Mouse (Mus musculus): ENCODE measurements around the gene Psg17.
"Not testable (repeated sequence)": the region's sequence is repeated elsewhere in the genome, so short reads cannot be mapped to it uniquely, and the experiment has no call there.

The Psg17 gene

GRCm38 (mm10) chr7:18821507-18821906 lies at the start of gene Psg17:
Gene Psg17 (minus strand): TSS chr7:18821607.
- H3K27me3 ChIP-seq (ENCODE audit: control insufficient read depth, insufficient read depth, low read length, poor library complexity, severe bottlenecking), result no peaks in the 10 kb centered on the region
- no peak for DNase-seq (ENCODE audit: low read depth, low spot score)
- H3K36me3 ChIP-seq (ENCODE audit: control insufficient read depth, insufficient read depth, low read length, poor library complexity, severe bottlenecking), result no peaks in the 10 kb centered on the region

GRCm38 (mm10) chr7:18871031-18871430 lies 49.6 kb upstream of the Psg17 start, which contains the start of gene Pglyrp1:
Gene Pglyrp1 (plus strand): TSS chr7:18871331.
- not testable (repeated sequence) for H3K36me3 ChIP-seq (ENCODE audit: control insufficient read depth, insufficient read depth, low read length, poor library complexity, severe bottlenecking); DNase-seq (ENCODE audit: low read depth, low spot score); H3K27me3 ChIP-seq (ENCODE audit: control insufficient read depth, insufficient read depth, low read length, poor library complexity, severe bottlenecking)

GRCm38 (mm10) chr7:18868491-18868890 lies 47.1 kb upstream of the Psg17 start:
- 0 out of 2 replicates have a peak, but pooled peaks cover 2% of the 10 kb centered on the region for H3K27me3 ChIP-seq (ENCODE audit: control insufficient read depth, insufficient read depth, low read length, poor library complexity, severe bottlenecking)
- no peak for DNase-seq (ENCODE audit: low read depth, low spot score)
- no peaks in the 10 kb centered on the region for H3K36me3 ChIP-seq (ENCODE audit: control insufficient read depth, insufficient read depth, low read length, poor library complexity, severe bottlenecking)

- Histone ChIP-seq H3K27me3 (ENCODE audit: control insufficient read depth, insufficient read depth, low read length, poor library complexity, severe bottlenecking) (no peaks in the 10 kb centered on the region), H3K36me3 (ENCODE audit: control insufficient read depth, insufficient read depth, low read length, poor library complexity, severe bottlenecking) (no peaks in the 10 kb centered on the region)
- DNase-seq (ENCODE audit: low read depth, low spot score), result no peak
Measured at GRCm38 (mm10) chr7:18862801-18863200, 41.4 kb upstream of the Psg17 start.

GRCm38 (mm10) chr7:18858310-18858916 lies 37.0 kb upstream of the Psg17 start:
- DNase-seq (ENCODE audit: low read depth, low spot score), result no peak
- Histone ChIP-seq H3K36me3 (ENCODE audit: control insufficient read depth, insufficient read depth, low read length, poor library complexity, severe bottlenecking) (no peaks in the 10 kb centered on the region), H3K27me3 (ENCODE audit: control insufficient read depth, insufficient read depth, low read length, poor library complexity, severe bottlenecking) (no peaks in the 10 kb centered on the region)

- no peaks in the 10 kb centered on the region for H3K36me3 ChIP-seq (ENCODE audit: control insufficient read depth, insufficient read depth, low read length, poor library complexity, severe bottlenecking)
- DNase-seq (ENCODE audit: low read depth, low spot score), result no peak
- no peaks in the 10 kb centered on the region for H3K27me3 ChIP-seq (ENCODE audit: control insufficient read depth, insufficient read depth, low read length, poor library complexity, severe bottlenecking)
Measured at GRCm38 (mm10) chr7:18848395-18848794, 27.0 kb upstream of the Psg17 start.

GRCm38 (mm10) chr7:18844811-18845210 lies 23.4 kb upstream of the Psg17 start:
- H3K36me3 ChIP-seq (ENCODE audit: control insufficient read depth, insufficient read depth, low read length, poor library complexity, severe bottlenecking), result no peaks in the 10 kb centered on the region
- no peaks in the 10 kb centered on the region for H3K27me3 ChIP-seq (ENCODE audit: control insufficient read depth, insufficient read depth, low read length, poor library complexity, severe bottlenecking)
- no peak for DNase-seq (ENCODE audit: low read depth, low spot score)

- Histone ChIP-seq H3K36me3 (ENCODE audit: control insufficient read depth, insufficient read depth, low read length, poor library complexity, severe bottlenecking) (no peaks in the 10 kb centered on the region), H3K27me3 (ENCODE audit: control insufficient read depth, insufficient read depth, low read length, poor library complexity, severe bottlenecking) (no peaks in the 10 kb centered on the region)
- DNase-seq (ENCODE audit: low read depth, low spot score), result no peak
Measured at GRCm38 (mm10) chr7:18841174-18841567, 19.8 kb upstream of the Psg17 start.

- Histone ChIP-seq H3K27me3 (ENCODE audit: control insufficient read depth, insufficient read depth, low read length, poor library complexity, severe bottlenecking) (no peaks in the 10 kb centered on the region), H3K36me3 (ENCODE audit: control insufficient read depth, insufficient read depth, low read length, poor library complexity, severe bottlenecking) (no peaks in the 10 kb centered on the region)
- DNase-seq (ENCODE audit: low read depth, low spot score), result peak; percentile 2
Measured at GRCm38 (mm10) chr7:18840386-18841173, 19.2 kb upstream of the Psg17 start.

- DNase-seq (ENCODE audit: low read depth, low spot score), result no peak
- no peaks in the 10 kb centered on the region for H3K27me3 ChIP-seq (ENCODE audit: control insufficient read depth, insufficient read depth, low read length, poor library complexity, severe bottlenecking)
- no peaks in the 10 kb centered on the region for H3K36me3 ChIP-seq (ENCODE audit: control insufficient read depth, insufficient read depth, low read length, poor library complexity, severe bottlenecking)
Measured at GRCm38 (mm10) chr7:18839865-18840264, 18.5 kb upstream of the Psg17 start, which contains the start of gene Mill2. Gene Mill2 (plus strand): TSS chr7:18839966.

- no peak for DNase-seq (ENCODE audit: low read depth, low spot score)
- Histone ChIP-seq H3K36me3 (ENCODE audit: control insufficient read depth, insufficient read depth, low read length, poor library complexity, severe bottlenecking) (no peaks in the 10 kb centered on the region), H3K27me3 (ENCODE audit: control insufficient read depth, insufficient read depth, low read length, poor library complexity, severe bottlenecking) (no peaks in the 10 kb centered on the region)
Measured at GRCm38 (mm10) chr7:18832298-18832697, 10.9 kb upstream of the Psg17 start.

GRCm38 (mm10) chr7:18829545-18829944 lies 8.1 kb upstream of the Psg17 start:
- H3K36me3 ChIP-seq (ENCODE audit: control insufficient read depth, insufficient read depth, low read length, poor library complexity, severe bottlenecking), result no peaks in the 10 kb centered on the region
- no peak for DNase-seq (ENCODE audit: low read depth, low spot score)
- H3K27me3 ChIP-seq (ENCODE audit: control insufficient read depth, insufficient read depth, low read length, poor library complexity, severe bottlenecking), result no peaks in the 10 kb centered on the region

GRCm38 (mm10) chr7:18828592-18828991 lies 7.2 kb upstream of the Psg17 start:
- no peak for DNase-seq (ENCODE audit: low read depth, low spot score)
- H3K27me3 ChIP-seq (ENCODE audit: control insufficient read depth, insufficient read depth, low read length, poor library complexity, severe bottlenecking), result no peaks in the 10 kb centered on the region
- H3K36me3 ChIP-seq (ENCODE audit: control insufficient read depth, insufficient read depth, low read length, poor library complexity, severe bottlenecking), result no peaks in the 10 kb centered on the region

GRCm38 (mm10) chr7:18827792-18828546 lies 6.6 kb upstream of the Psg17 start:
- no peaks in the 10 kb centered on the region for H3K27me3 ChIP-seq (ENCODE audit: control insufficient read depth, insufficient read depth, low read length, poor library complexity, severe bottlenecking)
- no peaks in the 10 kb centered on the region for H3K36me3 ChIP-seq (ENCODE audit: control insufficient read depth, insufficient read depth, low read length, poor library complexity, severe bottlenecking)
- DNase-seq (ENCODE audit: low read depth, low spot score), result no peak

GRCm38 (mm10) chr7:18818301-18818700 lies 3.1 kb downstream of the Psg17 start:
- no peaks in the 10 kb centered on the region for H3K36me3 ChIP-seq (ENCODE audit: control insufficient read depth, insufficient read depth, low read length, poor library complexity, severe bottlenecking)
- no peak for DNase-seq (ENCODE audit: low read depth, low spot score)
- no peaks in the 10 kb centered on the region for H3K27me3 ChIP-seq (ENCODE audit: control insufficient read depth, insufficient read depth, low read length, poor library complexity, severe bottlenecking)
